Mouse (Mus musculus): ENCODE measurements around the gene Col4a3bp. TPM values are rescaled to one million over a fixed set of nuclear protein-coding genes. Genes with fewer than 3 reads are reported as not detected.

Col4a3bp gene
- polyA plus RNA-seq, 1 experiment from 2014 or later, result 5.8 TPM

DNA sequence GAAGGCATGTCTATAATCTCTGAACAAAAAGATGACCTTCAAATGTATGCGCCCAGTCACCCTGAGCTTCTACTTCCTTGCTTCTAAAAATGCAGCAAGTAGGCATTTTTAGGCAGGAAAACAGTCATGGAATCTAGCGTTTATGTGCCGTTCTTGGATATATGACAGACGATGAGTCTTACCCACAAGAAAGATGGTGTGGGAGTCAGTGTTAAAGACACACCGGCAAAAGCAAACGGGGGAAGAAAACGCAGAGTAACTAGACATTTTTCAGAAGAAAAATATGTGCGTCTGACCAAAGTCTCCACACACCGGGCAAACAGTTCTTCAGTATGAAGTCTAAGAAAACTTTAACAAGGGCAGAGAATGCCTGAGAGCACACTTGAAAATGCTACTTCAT lies 144.8 kb downstream of the Col4a3bp start:
- 94% methylated on average over 9 of the region's 9 CpGs for WGBS
- H3K27me3 ChIP-seq (ENCODE audit: poor library complexity, severe bottlenecking), result no peaks in the 10 kb centered on the region

More for the DNA sequence above, 144.8 kb downstream of the Col4a3bp start:
- DNase-seq (ENCODE audit: extremely low spot score, low spot score), result no peak
- Histone ChIP-seq H3K27ac (no peak overlapping the region), H3K4me1 (no peaks in the 10 kb centered on the region), H3K36me3 (replicated peaks) (no peaks in the 10 kb centered on the region), H3K4me3 (no peak overlapping the region), H3K9me3 (no peaks in the 10 kb centered on the region)

Other genes with a start within 250 kb of the Col4a3bp start
- 19.4 and 19.6 TPM in 2 replicates for gene Poc5, start 154.3 kb upstream of the Col4a3bp start, polyA plus RNA-seq (2016; fragmentation: Nextera tagmentation; extraction: Ambion mirVana)
- not detected in 2 replicates for gene Ankdd1b, start 71.4 kb upstream of the Col4a3bp start, polyA plus RNA-seq (2016; fragmentation: Nextera tagmentation; extraction: Ambion mirVana)
- not detected in 2 replicates for gene Gm17622, start 51.9 kb upstream of the Col4a3bp start, polyA plus RNA-seq (2016; fragmentation: Nextera tagmentation; extraction: Ambion mirVana)
- 9.0 and 9.3 TPM in 2 replicates for gene Polk, start within 50 bp of the Col4a3bp start, polyA plus RNA-seq (2016; fragmentation: Nextera tagmentation; extraction: Ambion mirVana)
- gene Hmgcr, start 128.3 kb downstream of the Col4a3bp start, polyA plus RNA-seq (2016; fragmentation: Nextera tagmentation; extraction: Ambion mirVana), result 156 TPM in 2 replicates
- not detected in 2 replicates for gene Ankrd31, start 205.7 kb downstream of the Col4a3bp start, polyA plus RNA-seq (2016; fragmentation: Nextera tagmentation; extraction: Ambion mirVana)

Data from forebrain, embryonic 10.5 days (tissue).